Mouse (Mus musculus): ENCODE measurements around the gene Ermn. TPM values are rescaled to one million over a fixed set of nuclear protein-coding genes. Genes with fewer than 3 reads are reported as not detected.

Ermn gene
- not detected in 2 replicates for polyA plus RNA-seq (2012; ENCODE audit: insufficient read depth, insufficient read length, low replicate concordance, missing spikeins)

- Histone ChIP-seq H3K4me1 (ENCODE audit: control insufficient read depth, insufficient read depth, low read length) (no peaks in the 10 kb centered on the region), H3K27ac (ENCODE audit: insufficient read depth, low read depth, low read length) (no peak within 1 kb of the TSS), H3K4me3 (ENCODE audit: insufficient read depth, low read depth, low read length) (no peak within 1 kb of the TSS)
- WGBS = 46% methylated on average over 7 of the region's 7 CpGs
- no peak for TF ChIP-seq CTCF (IDR thresholded peaks at IDR 0.05; ENCODE audit: insufficient read depth, low read depth, low read length)
- TF ChIP-seq POLR2A (IDR thresholded peaks at IDR 0.05; ENCODE audit: insufficient read depth, low read depth, low read length) = no peak
Measured at GRCm38 (mm10) chr2:58052821-58053581, at the start of gene Ermn. Gene Ermn (minus strand): TSS chr2:58052864.

GRCm38 (mm10) chr2:58094818-58095217, 42.2 kb upstream of the Ermn start:
- Histone ChIP-seq H3K27ac (ENCODE audit: insufficient read depth, low read depth, low read length) (no peak overlapping the region), H3K4me1 (ENCODE audit: control insufficient read depth, insufficient read depth, low read length) (no peaks in the 10 kb centered on the region), H3K4me3 (ENCODE audit: insufficient read depth, low read depth, low read length) (no peak overlapping the region)
- 49% methylated on average over 1 of the region's 1 CpGs for WGBS
- TF ChIP-seq CTCF (IDR thresholded peaks at IDR 0.05; ENCODE audit: insufficient read depth, low read depth, low read length) (no peak), POLR2A (IDR thresholded peaks at IDR 0.05; ENCODE audit: insufficient read depth, low read depth, low read length) (no peak)

- no peak overlapping the region for H3K27ac ChIP-seq (ENCODE audit: insufficient read depth, low read depth, low read length)
- no peaks in the 10 kb centered on the region for H3K4me1 ChIP-seq (ENCODE audit: control insufficient read depth, insufficient read depth, low read length)
- TF ChIP-seq CTCF (IDR thresholded peaks at IDR 0.05; ENCODE audit: insufficient read depth, low read depth, low read length) = no peak
- TF ChIP-seq POLR2A (IDR thresholded peaks at IDR 0.05; ENCODE audit: insufficient read depth, low read depth, low read length) = no peak
- H3K4me3 ChIP-seq (ENCODE audit: insufficient read depth, low read depth, low read length) = no peak overlapping the region
- 97% methylated on average over 1 of the region's 1 CpGs for WGBS
Measured at GRCm38 (mm10) chr2:58086420-58086819, 33.8 kb upstream of the Ermn start.

GRCm38 (mm10) chr2:58079849-58080248, 27.2 kb upstream of the Ermn start:
- H3K27ac ChIP-seq (ENCODE audit: insufficient read depth, low read depth, low read length) = no peak overlapping the region

GRCm38 (mm10) chr2:58055383-58055782, 2.7 kb upstream of the Ermn start:
- H3K27ac ChIP-seq (ENCODE audit: insufficient read depth, low read depth, low read length) = no peak overlapping the region

More at GRCm38 (mm10) chr2:58079849-58080248, 27.2 kb upstream of the Ermn start:
- no peak overlapping the region for H3K4me3 ChIP-seq (ENCODE audit: insufficient read depth, low read depth, low read length)
- no peak for TF ChIP-seq CTCF (IDR thresholded peaks at IDR 0.05; ENCODE audit: insufficient read depth, low read depth, low read length)
- H3K4me1 ChIP-seq (ENCODE audit: control insufficient read depth, insufficient read depth, low read length) = no peaks in the 10 kb centered on the region
- 31% methylated on average over 1 of the region's 1 CpGs for WGBS

GRCm38 (mm10) chr2:58041867-58042266, 10.8 kb downstream of the Ermn start:
- no peak for TF ChIP-seq POLR2A (IDR thresholded peaks at IDR 0.05; ENCODE audit: insufficient read depth, low read depth, low read length)
- TF ChIP-seq CTCF (IDR thresholded peaks at IDR 0.05; ENCODE audit: insufficient read depth, low read depth, low read length) = no peak
- no peaks in the 10 kb centered on the region for H3K4me1 ChIP-seq (ENCODE audit: control insufficient read depth, insufficient read depth, low read length)
- WGBS = 44% methylated on average over 7 of the region's 7 CpGs
- H3K4me3 ChIP-seq (ENCODE audit: insufficient read depth, low read depth, low read length) = no peak overlapping the region
- H3K27ac ChIP-seq (ENCODE audit: insufficient read depth, low read depth, low read length) = no peak overlapping the region

More at GRCm38 (mm10) chr2:58055383-58055782, 2.7 kb upstream of the Ermn start:
- TF ChIP-seq POLR2A (IDR thresholded peaks at IDR 0.05; ENCODE audit: insufficient read depth, low read depth, low read length) = no peak
- no peak for TF ChIP-seq CTCF (IDR thresholded peaks at IDR 0.05; ENCODE audit: insufficient read depth, low read depth, low read length)
- H3K4me3 ChIP-seq (ENCODE audit: insufficient read depth, low read depth, low read length) = no peak overlapping the region
- no peaks in the 10 kb centered on the region for H3K4me1 ChIP-seq (ENCODE audit: control insufficient read depth, insufficient read depth, low read length)

- H3K27ac ChIP-seq (ENCODE audit: insufficient read depth, low read depth, low read length) = no peak overlapping the region
- no peak overlapping the region for H3K4me3 ChIP-seq (ENCODE audit: insufficient read depth, low read depth, low read length)
- H3K4me1 ChIP-seq (ENCODE audit: control insufficient read depth, insufficient read depth, low read length) = no peaks in the 10 kb centered on the region
- WGBS = 95% methylated on average over 2 of the region's 2 CpGs
- TF ChIP-seq POLR2A (IDR thresholded peaks at IDR 0.05; ENCODE audit: insufficient read depth, low read depth, low read length) (no peak), CTCF (IDR thresholded peaks at IDR 0.05; ENCODE audit: insufficient read depth, low read depth, low read length) (no peak)
Measured at GRCm38 (mm10) chr2:58036926-58037325, 15.7 kb downstream of the Ermn start.

GRCm38 (mm10) chr2:58035635-58036034, 17.0 kb downstream of the Ermn start:
- TF ChIP-seq POLR2A (IDR thresholded peaks at IDR 0.05; ENCODE audit: insufficient read depth, low read depth, low read length) = no peak
- Histone ChIP-seq H3K4me3 (ENCODE audit: insufficient read depth, low read depth, low read length) (no peak overlapping the region), H3K27ac (ENCODE audit: insufficient read depth, low read depth, low read length) (no peak overlapping the region), H3K4me1 (ENCODE audit: control insufficient read depth, insufficient read depth, low read length) (no peaks in the 10 kb centered on the region)
- 90% methylated on average over 4 of the region's 4 CpGs for WGBS

- no peak for TF ChIP-seq CTCF (IDR thresholded peaks at IDR 0.05; ENCODE audit: insufficient read depth, low read depth, low read length)
- no peak for TF ChIP-seq POLR2A (IDR thresholded peaks at IDR 0.05; ENCODE audit: insufficient read depth, low read depth, low read length)
- 70% methylated on average over 3 of the region's 3 CpGs for WGBS
- no peaks in the 10 kb centered on the region for H3K4me1 ChIP-seq (ENCODE audit: control insufficient read depth, insufficient read depth, low read length)
- H3K4me3 ChIP-seq (ENCODE audit: insufficient read depth, low read depth, low read length) = no peak overlapping the region
- no peak overlapping the region for H3K27ac ChIP-seq (ENCODE audit: insufficient read depth, low read depth, low read length)
Measured at GRCm38 (mm10) chr2:58031431-58031830, 21.2 kb downstream of the Ermn start.
